Mouse (Mus musculus) heart, adult 2 months (tissue): ENCODE data around the gene Jak3. TPM values are rescaled to one million over a fixed set of nuclear protein-coding genes. Genes with fewer than 3 reads are reported as not detected.

Experiments used
- DNase-seq, 2 experiments: peaks; one replicate each; pipeline ENCODE4 v3.0.0; 2021
- H3K27ac ChIP-seq: fragments of 200-600 bp; 2 replicates; pipeline ENCODE4 v1.8.1; 2022
- H3K27me3 ChIP-seq: fragments of 200-500 bp; 2 replicates; pipeline ENCODE4 v1.6.1; 2012; ENCODE audit warnings: mild to moderate bottlenecking, low read length, inconsistent platforms, mixed read lengths; ENCODE audit not compliant: control insufficient read depth, insufficient read depth
- H3K36me3 ChIP-seq: fragments of 200-500 bp; 2 replicates; pipeline ENCODE4 v1.6.1; 2012; ENCODE audit warnings: low read length, inconsistent platforms; ENCODE audit not compliant: control insufficient read depth, insufficient read depth
- H3K4me1 ChIP-seq: fragments of 200-500 bp; 2 replicates; pipeline ENCODE4 v1.6.1; 2011; ENCODE audit warnings: low read length; ENCODE audit not compliant: control insufficient read depth, insufficient read depth
- H3K4me3 ChIP-seq: fragments of 200-600 bp; 2 replicates; pipeline ENCODE4 v1.8.1; 2022
- H3K79me2 ChIP-seq: fragments of 200-500 bp; replicated peaks from 2 replicates; pipeline ENCODE4 v1.6.1; 2012; ENCODE audit warnings: mild to moderate bottlenecking, inconsistent platforms, low read length, moderate library complexity, mixed read lengths; ENCODE audit not compliant: control insufficient read depth, insufficient read depth
- H3K9ac ChIP-seq: fragments of 200-500 bp; 2 replicates; pipeline ENCODE4 v1.6.1; 2012; ENCODE audit warnings: low read depth, mild to moderate bottlenecking, control low read depth, inconsistent platforms, low read length, mixed read lengths
- CTCF ChIP-seq: fragments of 200-600 bp; IDR thresholded peaks from 2 replicates; pipeline ENCODE4 v1.8.1; 2022; ENCODE audit warnings: antibody characterized with exemption, mild to moderate bottlenecking, moderate library complexity
- EP300 ChIP-seq: fragments of 200-500 bp; IDR thresholded peaks from 2 replicates; pipeline ENCODE4 v1.6.1; 2011; ENCODE audit warnings: low read depth, low read length, control low read depth; ENCODE audit not compliant: insufficient read depth
- POLR2A ChIP-seq: fragments of 200-500 bp; IDR thresholded peaks from 2 replicates; pipeline ENCODE4 v1.6.1; 2011; ENCODE audit warnings: mild to moderate bottlenecking, low read depth, low read length, control low read depth; ENCODE audit not compliant: insufficient read depth
- WGBS: fragments of 180-500 bp; shearing (Covaris S2); methylation state at CpG from one replicate; pipeline ENCODE4 v1.1.7; 2018; 5-methylcytosine and 5-hydroxymethylcytosine counted together
- intact Hi-C: fragments of 180-260 bp; cut with DNase I; formaldehyde crosslinking; loops from one replicate; pipeline ENCODE4 v1.15.1; 2025
- polyA plus RNA-seq: library from polyadenylated mRNA; depleted of rRNA; stranded (reverse); fragments of >200 nt; gene quantifications from 2 replicates; pipeline ENCODE4 v1.2.3, GENCODE M21; 2012
- total RNA-seq, 2 experiments: library from RNA; stranded (reverse); gene quantifications; 2 replicates each; pipeline ENCODE4 v1.2.3; 2021

Gene Jak3
- total and polyA plus RNA-seq, 3 experiments, result 8.1 to 23.3 (median 8.6) TPM

DNA sequence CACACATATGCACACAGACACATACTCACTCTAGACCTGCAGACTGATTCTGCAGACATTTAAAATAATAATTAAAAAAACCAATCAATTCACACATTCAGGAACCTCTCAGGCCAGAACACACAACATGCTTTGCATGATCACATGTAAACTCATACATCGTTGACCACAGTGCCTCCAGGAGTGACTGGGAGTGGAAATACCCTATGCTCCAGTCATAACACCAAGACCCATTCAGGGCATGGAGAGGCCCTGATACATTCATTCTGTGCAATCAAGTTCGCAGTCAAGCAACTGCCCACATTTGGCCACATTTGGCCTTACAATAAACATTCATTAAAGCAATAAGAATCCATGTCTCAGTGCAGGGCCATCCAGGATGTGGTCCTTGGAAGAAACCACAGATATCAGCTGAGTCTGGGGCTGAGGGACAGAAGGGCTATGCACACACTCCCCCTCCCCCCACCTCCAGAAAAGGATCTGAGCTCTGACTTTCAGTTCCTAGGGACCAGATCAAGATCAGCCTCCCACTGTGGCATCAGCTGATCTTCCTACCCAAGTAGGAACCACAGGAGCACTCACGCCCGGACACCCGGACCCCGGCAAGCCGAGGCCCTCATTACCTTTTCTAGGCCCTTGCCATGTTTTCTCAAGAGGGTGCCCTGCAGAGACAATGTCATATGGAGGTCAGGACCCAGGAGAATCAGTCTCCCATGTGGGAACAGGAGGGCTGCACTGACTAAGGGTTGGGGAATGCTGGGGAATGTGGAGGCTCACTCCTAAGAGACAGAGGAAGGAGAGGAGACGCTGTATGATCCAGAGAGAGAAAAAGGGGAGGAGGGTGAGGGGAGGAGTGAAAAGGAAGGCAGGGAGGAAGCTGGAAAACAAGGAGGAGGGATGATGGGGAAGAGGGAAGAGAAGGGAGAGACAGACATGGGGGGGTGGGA, 38.7 kb upstream of the Jak3 start:
- Histone ChIP-seq H3K79me2 (no peaks in the 10 kb centered on the region), H3K9ac (no peak overlapping the region), H3K4me3 (no peak overlapping the region), H3K36me3 (no peaks in the 10 kb centered on the region), H3K27ac (no peak overlapping the region), H3K4me1 (no peaks in the 10 kb centered on the region), H3K27me3 (0 out of 2 replicates have a peak, but pooled peaks cover 2% of the 10 kb centered on the region)
- TF ChIP-seq EP300, result no peak
- WGBS, result 67% methylated on average over 8 of the region's 8 CpGs
- DNase-seq, result no peak
- intact Hi-C loops, result no loop called here

DNA sequence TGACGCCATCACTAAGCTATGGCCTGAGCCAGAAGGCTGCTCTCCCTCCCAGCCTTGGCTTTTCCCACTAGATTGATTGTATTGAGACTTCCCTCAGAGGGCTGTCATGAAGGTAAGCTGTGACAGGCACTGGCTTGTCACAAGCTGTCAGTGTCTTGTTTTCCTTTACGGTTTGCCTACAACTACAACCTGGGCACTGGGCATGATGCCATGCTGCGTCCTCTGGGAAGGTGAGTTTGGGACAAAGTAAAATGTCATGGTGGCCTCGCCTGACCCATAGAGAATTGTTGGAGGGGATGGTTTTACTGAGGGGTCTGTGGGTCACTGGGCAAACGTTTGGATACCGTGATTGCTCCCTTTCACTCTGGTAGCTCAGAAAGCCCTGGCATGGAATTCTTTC, 37.8 kb upstream of the Jak3 start:
- 76% methylated on average over 6 of the region's 6 CpGs for WGBS
- Histone ChIP-seq H3K4me1 (no peaks in the 10 kb centered on the region), H3K36me3 (no peaks in the 10 kb centered on the region), H3K27me3 (no peaks in the 10 kb centered on the region), H3K4me3 (no peak overlapping the region), H3K27ac (no peak overlapping the region), H3K9ac (no peak overlapping the region), H3K79me2 (no peaks in the 10 kb centered on the region)
- no peak for DNase-seq
- intact Hi-C loops, result no loop called here
- no peak for TF ChIP-seq EP300
- no peak for TF ChIP-seq CTCF
- TF ChIP-seq POLR2A, result no peak

DNA sequence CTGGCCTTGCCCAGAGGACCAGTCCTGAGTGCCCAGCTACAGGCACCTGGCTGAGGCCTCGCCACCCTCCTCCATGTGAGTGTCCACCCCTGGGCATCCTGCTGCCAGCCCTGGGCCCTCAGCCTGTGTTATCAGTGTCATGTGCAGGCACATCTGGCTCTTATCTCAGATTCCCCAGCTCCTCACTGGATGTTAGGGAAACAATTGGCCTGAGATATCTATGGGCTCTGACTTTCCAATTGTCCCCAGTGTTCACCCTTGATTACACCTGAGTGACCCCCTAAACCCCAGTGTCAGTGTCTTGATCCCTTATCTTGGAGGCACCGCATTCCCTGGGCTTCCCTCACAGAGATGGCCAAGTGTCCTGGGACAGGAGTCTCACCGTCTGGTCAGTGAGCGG, 36.8 kb upstream of the Jak3 start:
- H3K36me3 ChIP-seq, result no peaks in the 10 kb centered on the region
- H3K27me3 ChIP-seq, result no peaks in the 10 kb centered on the region
- no peak overlapping the region for H3K9ac ChIP-seq
- no peak overlapping the region for H3K4me3 ChIP-seq
- WGBS, result 69% methylated on average over 4 of the region's 4 CpGs
- TF ChIP-seq POLR2A (no peak), EP300 (no peak), CTCF (no peak)
- no peaks in the 10 kb centered on the region for H3K4me1 ChIP-seq
- H3K27ac ChIP-seq, result no peak overlapping the region
- intact Hi-C loops, result no loop called here
- H3K79me2 ChIP-seq, result no peaks in the 10 kb centered on the region
- DNase-seq, result no peak

DNA sequence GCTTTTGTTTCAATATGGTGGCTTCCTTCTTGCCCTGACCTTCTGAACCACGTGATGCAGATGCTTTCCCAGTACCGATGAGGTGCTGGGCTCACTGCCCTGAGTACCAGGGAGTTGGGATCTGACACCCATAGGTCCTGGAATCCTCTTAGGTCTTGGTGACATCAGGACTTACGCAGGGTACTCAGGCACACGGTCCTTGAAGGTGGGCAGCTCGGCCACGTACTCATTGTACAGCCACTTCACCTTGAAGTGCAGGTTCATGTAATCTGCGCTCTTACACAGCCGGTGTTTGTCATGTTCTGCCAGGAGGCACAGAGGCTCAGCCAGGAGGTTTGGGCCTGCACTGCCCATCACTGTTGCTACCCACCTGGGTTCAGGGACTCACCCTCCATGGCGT, 30.6 kb upstream of the Jak3 start:
- Histone ChIP-seq H3K27ac (no peak overlapping the region), H3K27me3 (no peaks in the 10 kb centered on the region), H3K36me3 (no peaks in the 10 kb centered on the region), H3K9ac (no peak overlapping the region), H3K4me1 (no peaks in the 10 kb centered on the region), H3K4me3 (no peak overlapping the region), H3K79me2 (no peaks in the 10 kb centered on the region)
- DNase-seq, result no peak
- WGBS, result 84% methylated on average over 9 of the region's 9 CpGs
- TF ChIP-seq EP300, result no peak
- no peak for TF ChIP-seq CTCF
- TF ChIP-seq POLR2A, result no peak
- intact Hi-C loops, result no loop called here

DNA sequence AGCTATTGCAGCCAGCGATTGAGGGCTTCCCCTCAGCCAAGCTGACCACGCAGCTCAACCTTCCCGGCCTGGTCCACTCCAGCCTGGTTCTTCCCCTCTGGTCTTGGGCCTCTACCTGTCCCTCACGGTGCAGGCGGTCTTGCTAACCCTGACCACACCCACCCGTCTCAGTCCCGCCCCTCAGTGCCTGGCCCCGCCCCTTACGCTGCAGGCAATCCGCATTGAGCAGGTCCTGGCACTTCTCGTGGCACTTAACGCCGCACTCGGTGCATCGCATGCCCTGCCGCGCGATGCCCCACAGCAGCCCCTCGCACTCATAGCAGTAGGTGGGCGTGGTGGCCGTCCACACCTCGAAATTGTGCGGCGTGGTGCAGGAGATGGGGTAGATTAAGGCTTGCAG, 21.5 kb upstream of the Jak3 start:
- H3K27me3 ChIP-seq, result peaks cover 2% of the 10 kb centered on the region
- intact Hi-C loops, result no loop called here
- no peak for DNase-seq
- H3K79me2 ChIP-seq, result no peaks in the 10 kb centered on the region
- H3K27ac ChIP-seq, result no peak overlapping the region
- H3K4me3 ChIP-seq, result no peak overlapping the region
- H3K36me3 ChIP-seq, result no peaks in the 10 kb centered on the region
- no peak overlapping the region for H3K9ac ChIP-seq
- no peak for TF ChIP-seq POLR2A
- no peak for TF ChIP-seq EP300
- no peak for TF ChIP-seq CTCF
- no peaks in the 10 kb centered on the region for H3K4me1 ChIP-seq
- 6% methylated on average over 24 of the region's 24 CpGs for WGBS

DNA sequence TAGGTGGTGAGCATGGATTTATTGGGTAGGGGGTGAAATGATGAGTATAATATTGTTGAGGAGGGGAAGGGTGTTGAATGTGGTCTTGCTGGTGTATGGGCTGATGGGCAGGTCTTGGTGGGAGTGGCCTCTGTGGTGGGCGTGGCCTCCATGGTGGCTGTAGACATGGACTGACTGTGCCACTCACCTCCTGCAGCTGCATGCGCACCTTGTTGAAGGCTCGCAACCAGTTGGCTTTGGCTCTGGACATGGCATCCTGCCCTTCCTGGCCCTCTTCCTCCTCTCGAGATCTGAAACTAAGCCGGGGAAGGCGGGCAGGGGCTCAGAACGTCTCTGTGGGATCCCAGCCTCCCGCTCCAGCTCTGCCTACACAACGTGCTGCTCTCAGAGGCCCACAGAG, 18.3 kb upstream of the Jak3 start:
- no peaks in the 10 kb centered on the region for H3K4me1 ChIP-seq
- 26% methylated on average over 9 of the region's 9 CpGs for WGBS
- H3K36me3 ChIP-seq, result no peaks in the 10 kb centered on the region
- H3K79me2 ChIP-seq, result no peaks in the 10 kb centered on the region
- no peak overlapping the region for H3K27ac ChIP-seq
- intact Hi-C loops, result no loop called here
- H3K4me3 ChIP-seq, result no peak overlapping the region
- peaks cover 2% of the 10 kb centered on the region for H3K27me3 ChIP-seq
- no peak for DNase-seq
- H3K9ac ChIP-seq, result no peak overlapping the region
- no peak for TF ChIP-seq POLR2A
- no peak for TF ChIP-seq CTCF
- TF ChIP-seq EP300, result no peak
